Mouse (Mus musculus) kidney, adult 2 months (tissue): ENCODE data around the gene Fzd2. TPM values are rescaled to one million over a fixed set of nuclear protein-coding genes. Genes with fewer than 3 reads are reported as not detected.

Experiments used
- DNase-seq: peaks from one replicate; pipeline ENCODE4 v3.0.0; 2021
- H3K27ac ChIP-seq: fragments of 200-500 bp; 2 replicates; pipeline ENCODE4 v1.5.1; 2012; ENCODE audit warnings: low read depth, low read length, control low read depth, inconsistent platforms; ENCODE audit not compliant: insufficient read depth
- H3K27me3 ChIP-seq: fragments of 200-500 bp; replicated peaks from 2 replicates; pipeline ENCODE4 v1.6.1; 2012; ENCODE audit warnings: mild to moderate bottlenecking, moderate library complexity, low read length, inconsistent platforms; ENCODE audit not compliant: control insufficient read depth, insufficient read depth
- H3K36me3 ChIP-seq: fragments of 200-500 bp; 2 replicates; pipeline ENCODE4 v1.6.1; 2012; ENCODE audit warnings: mild to moderate bottlenecking, moderate library complexity, low read length, inconsistent platforms; ENCODE audit not compliant: control insufficient read depth, insufficient read depth
- H3K4me1 ChIP-seq: fragments of 200-500 bp; 2 replicates; pipeline ENCODE4 v1.6.1; 2011; ENCODE audit warnings: low read length; ENCODE audit not compliant: control insufficient read depth, insufficient read depth
- H3K4me3 ChIP-seq: fragments of 200-500 bp; 2 replicates; pipeline ENCODE4 v1.5.1; 2011; ENCODE audit warnings: mild to moderate bottlenecking, low read depth, low read length, control low read depth; ENCODE audit not compliant: insufficient read depth
- CTCF ChIP-seq: fragments of 200-500 bp; conservative IDR thresholded peaks from 2 replicates; pipeline ENCODE4 v1.5.1; 2011; ENCODE audit warnings: low read depth, mild to moderate bottlenecking, control low read depth, low read length, moderate library complexity, mixed read lengths; ENCODE audit not compliant: insufficient read depth, insufficient read length
- POLR2A ChIP-seq: fragments of 200-500 bp; IDR thresholded peaks from one replicate; pipeline ENCODE4 v1.6.1; 2011; ENCODE audit warnings: low read depth, low read length, control low read depth
- WGBS: fragments of 180-500 bp; shearing (Covaris S2); methylation state at CpG from one replicate; pipeline ENCODE4 v1.1.7; 2018; 5-methylcytosine and 5-hydroxymethylcytosine counted together
- polyA plus RNA-seq: library from polyadenylated mRNA; depleted of rRNA; stranded (reverse); fragments of >200 nt; gene quantifications from 2 replicates; pipeline ENCODE4 v1.2.3, GENCODE M21; 2012

Gene Fzd2
- polyA plus RNA-seq, 1 experiment, result 8.5 TPM

DNA sequence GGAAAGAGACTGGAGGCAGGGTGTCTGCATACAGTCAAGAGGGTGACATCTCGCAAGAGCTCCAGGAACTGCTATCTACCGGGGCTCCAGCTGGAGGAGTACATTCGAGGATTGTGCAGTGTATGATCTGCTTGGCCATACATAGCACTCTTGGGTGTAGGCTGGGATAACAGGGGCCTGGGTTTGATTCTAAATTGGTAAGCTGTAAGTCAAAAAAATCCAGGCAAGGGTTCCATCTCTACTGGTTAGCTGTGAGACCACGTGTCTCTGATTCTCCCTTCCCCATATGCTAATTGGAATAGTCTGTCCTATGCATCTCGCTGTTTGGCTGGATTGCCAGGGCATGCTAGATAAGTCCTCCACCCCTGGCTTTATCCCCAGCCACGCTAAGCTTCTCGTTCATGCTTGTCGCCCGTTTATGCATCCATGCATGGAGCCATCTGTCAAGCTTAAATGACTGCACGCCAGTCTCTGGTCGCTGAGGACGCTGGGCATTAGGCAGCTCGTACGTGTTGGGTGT, 20.8 kb downstream of the Fzd2 start:
- DNase-seq, result no peak
- Histone ChIP-seq H3K36me3 (no peaks in the 10 kb centered on the region), H3K27ac (no peak overlapping the region), H3K4me3 (no peak overlapping the region), H3K27me3 (no peaks in the 10 kb centered on the region), H3K4me1 (no peaks in the 10 kb centered on the region)
- TF ChIP-seq POLR2A (no peak), CTCF (no peak)
- WGBS, result 37% methylated on average over 14 of the region's 14 CpGs

GRCm38 (mm10) chr11:102627171-102627931, 23.2 kb downstream of the Fzd2 start:
- no peaks in the 10 kb centered on the region for H3K36me3 ChIP-seq
- H3K4me3 ChIP-seq, result no peak overlapping the region
- TF ChIP-seq CTCF (no peak), POLR2A (no peak)
- no peaks in the 10 kb centered on the region for H3K4me1 ChIP-seq
- no peak overlapping the region for H3K27ac ChIP-seq
- 86% methylated on average over 9 of the region's 9 CpGs for WGBS
- no peak for DNase-seq
- no peaks in the 10 kb centered on the region for H3K27me3 ChIP-seq

- no peaks in the 10 kb centered on the region for H3K4me1 ChIP-seq
- 49% methylated on average over 9 of the region's 9 CpGs for WGBS
- no peak for DNase-seq
These were observed 24.3 kb downstream of the Fzd2 start for GRCm38 (mm10) chr11:102628529-102628928.

GRCm38 (mm10) chr11:102629375-102629774, 25.2 kb downstream of the Fzd2 start:
- Histone ChIP-seq H3K27me3 (no peaks in the 10 kb centered on the region), H3K4me3 (no peak overlapping the region), H3K4me1 (no peaks in the 10 kb centered on the region), H3K27ac (no peak overlapping the region), H3K36me3 (no peaks in the 10 kb centered on the region)
- TF ChIP-seq CTCF (no peak), POLR2A (no peak)
- DNase-seq, result no peak
- 79% methylated on average over 8 of the region's 8 CpGs for WGBS

More at GRCm38 (mm10) chr11:102628529-102628928, 24.3 kb downstream of the Fzd2 start:
- Histone ChIP-seq H3K36me3 (no peaks in the 10 kb centered on the region), H3K27ac (no peak overlapping the region), H3K27me3 (no peaks in the 10 kb centered on the region), H3K4me3 (no peak overlapping the region)
- TF ChIP-seq CTCF (no peak), POLR2A (no peak)

DNA sequence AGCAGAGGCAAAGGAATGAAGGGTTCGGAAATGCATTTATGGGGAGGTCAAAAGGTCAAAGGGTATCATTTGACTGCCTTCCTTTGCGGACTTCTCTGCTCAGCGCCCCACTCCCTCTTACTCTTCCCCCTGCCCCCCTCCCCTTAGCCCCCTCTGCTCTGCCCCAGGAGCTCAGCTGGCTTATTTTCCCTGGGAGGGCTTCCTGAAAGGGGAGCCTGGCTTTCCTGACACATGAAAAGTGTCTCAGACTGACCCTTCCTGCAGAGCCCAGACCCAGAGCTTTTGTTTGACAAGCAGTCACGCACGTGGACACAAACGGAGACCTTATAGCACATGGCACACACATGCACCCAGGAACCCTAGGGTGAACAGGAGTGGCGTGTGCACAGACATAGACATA, 26.5 kb downstream of the Fzd2 start:
- H3K4me3 ChIP-seq, result no peak overlapping the region
- TF ChIP-seq CTCF, result no peak
- DNase-seq, result no peak
- H3K27me3 ChIP-seq, result no peaks in the 10 kb centered on the region
- WGBS, result 50% methylated on average over 7 of the region's 7 CpGs
- no peaks in the 10 kb centered on the region for H3K4me1 ChIP-seq
- no peaks in the 10 kb centered on the region for H3K36me3 ChIP-seq
- H3K27ac ChIP-seq, result no peak overlapping the region

- no peaks in the 10 kb centered on the region for H3K4me1 ChIP-seq
- H3K27ac ChIP-seq, result no peak overlapping the region
- DNase-seq, result no peak
- no peaks in the 10 kb centered on the region for H3K27me3 ChIP-seq
- no peaks in the 10 kb centered on the region for H3K36me3 ChIP-seq
- no peak overlapping the region for H3K4me3 ChIP-seq
- TF ChIP-seq POLR2A (no peak), CTCF (no peak)
- 59% methylated on average over 5 of the region's 5 CpGs for WGBS
These were observed 27.0 kb downstream of the Fzd2 start for GRCm38 (mm10) chr11:102631203-102631602.

- 13% methylated on average over 13 of the region's 13 CpGs for WGBS
- Histone ChIP-seq H3K27ac (no peak overlapping the region), H3K4me3 (no peak overlapping the region), H3K4me1 (no peaks in the 10 kb centered on the region), H3K36me3 (no peaks in the 10 kb centered on the region), H3K27me3 (no peaks in the 10 kb centered on the region)
- TF ChIP-seq CTCF (no peak), POLR2A (no peak)
- no peak for DNase-seq
These were observed 28.5 kb downstream of the Fzd2 start for GRCm38 (mm10) chr11:102632725-102633124.
